Mouse (Mus musculus): ENCODE data around the gene Ftsj1. TPM values are rescaled to one million over a fixed set of nuclear protein-coding genes. Genes with fewer than 3 reads are reported as not detected.

Ftsj1 gene
- polyA plus RNA-seq, 1 experiment from 2014 or later = 47.6 TPM

DNA sequence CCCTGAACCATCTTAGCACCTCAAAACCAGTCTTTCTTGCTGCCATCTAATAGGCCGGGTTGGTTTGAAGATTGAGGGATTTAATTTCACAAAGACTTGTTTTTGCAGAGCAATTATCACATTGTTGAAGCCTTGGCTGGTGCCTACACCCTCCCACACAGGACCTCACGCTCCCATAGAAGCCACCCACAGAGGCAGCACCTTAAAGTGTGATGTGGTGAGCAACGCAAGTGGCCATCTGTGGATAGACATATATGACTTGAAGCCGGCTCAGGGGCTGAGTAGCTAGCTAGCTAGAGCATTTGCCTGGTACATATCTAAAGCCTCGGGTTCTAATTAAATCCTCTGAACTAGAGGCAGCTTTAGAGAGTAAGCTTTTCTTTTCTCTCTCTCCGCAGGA, 34.8 kb downstream of the Ftsj1 start:
- Histone ChIP-seq H3K4me1 (replicated peaks) (no peaks in the 10 kb centered on the region), H3K9ac (replicated peaks) (no peak overlapping the region), H3K9me3 (no peaks in the 10 kb centered on the region), H3K36me3 (no peaks in the 10 kb centered on the region), H3K27me3 (no peaks in the 10 kb centered on the region), H3K4me2 (no peak overlapping the region), H3K4me3 (replicated peaks) (no peak overlapping the region), H3K27ac (no peak overlapping the region)
- no peak for ATAC-seq (ENCODE audit: insufficient number of reproducible peaks, insufficient read depth, low FRiP score, low TSS enrichment, low read depth)
- WGBS = 34% methylated on average over 6 of the region's 6 CpGs

DNA sequence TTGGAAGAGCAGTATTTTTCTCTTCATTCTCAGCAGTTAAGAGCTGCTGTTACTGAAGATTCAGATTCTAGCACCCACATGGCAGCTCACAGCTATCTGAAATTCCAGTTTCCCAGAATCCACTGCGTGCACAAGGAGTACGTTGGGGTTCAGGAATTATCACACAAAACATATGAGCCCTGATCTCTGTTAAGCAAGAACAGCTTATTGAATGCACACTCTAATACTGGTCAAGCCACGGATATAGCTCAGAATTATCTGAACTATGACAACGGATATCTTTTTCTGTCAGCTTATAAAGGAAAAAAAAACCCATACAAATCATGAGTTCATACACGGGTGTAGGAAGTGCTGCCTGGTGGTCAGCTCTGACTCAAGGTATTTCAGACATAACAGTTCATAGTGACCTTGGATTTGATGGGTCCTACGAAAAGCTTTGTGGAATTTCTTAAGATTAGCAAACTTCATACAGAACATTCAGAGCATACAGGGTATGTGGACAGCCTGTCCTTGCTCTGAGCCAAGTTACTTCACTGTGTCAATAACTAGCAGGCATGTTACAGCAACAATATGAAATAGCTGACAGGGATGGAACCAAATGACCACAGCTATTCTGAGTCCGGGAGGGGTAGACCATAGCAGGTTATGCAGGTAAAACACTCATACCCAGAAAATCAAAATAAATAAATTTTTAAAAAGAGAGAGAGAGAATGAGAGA, 40.6 kb downstream of the Ftsj1 start:
- 82% methylated on average over 7 of the region's 7 CpGs for WGBS

DNA sequence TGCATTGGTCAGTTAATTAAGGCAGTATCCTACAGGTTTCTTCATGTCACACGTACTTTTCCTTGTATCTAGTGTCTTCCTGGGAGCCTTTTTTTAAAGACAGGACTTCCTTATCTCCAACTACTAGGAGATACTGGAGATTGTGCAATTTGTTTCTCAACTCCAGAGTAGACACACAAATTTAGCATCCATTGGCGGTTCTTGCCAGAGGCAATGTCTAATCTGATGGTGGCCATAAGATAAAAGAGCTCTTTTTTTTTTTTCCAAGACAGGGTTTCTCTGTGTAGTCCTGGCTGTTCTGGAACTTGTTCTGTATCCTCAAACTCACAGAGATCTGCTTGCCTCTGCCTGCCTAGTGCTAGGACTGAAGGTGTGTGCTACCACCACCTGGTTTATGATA, 42.5 kb downstream of the Ftsj1 start:
- no peaks in the 10 kb centered on the region for H3K36me3 ChIP-seq
- H3K9ac ChIP-seq (replicated peaks) = no peak overlapping the region
- no peaks in the 10 kb centered on the region for H3K9me3 ChIP-seq
- no peak overlapping the region for H3K4me2 ChIP-seq
- no peaks in the 10 kb centered on the region for H3K27me3 ChIP-seq
- ATAC-seq (ENCODE audit: insufficient number of reproducible peaks, insufficient read depth, low FRiP score, low TSS enrichment, low read depth) = no peak
- WGBS = 79% methylated on average over 2 of the region's 2 CpGs
- no peaks in the 10 kb centered on the region for H3K4me1 ChIP-seq (replicated peaks)
- H3K4me3 ChIP-seq (replicated peaks) = no peak overlapping the region
- no peak overlapping the region for H3K27ac ChIP-seq

More for the DNA sequence above, 40.6 kb downstream of the Ftsj1 start:
- Histone ChIP-seq H3K9me3 (no peaks in the 10 kb centered on the region), H3K9ac (replicated peaks) (no peak overlapping the region), H3K27me3 (no peaks in the 10 kb centered on the region), H3K36me3 (no peaks in the 10 kb centered on the region), H3K4me2 (no peak overlapping the region), H3K4me3 (replicated peaks) (no peak overlapping the region), H3K4me1 (replicated peaks) (no peaks in the 10 kb centered on the region), H3K27ac (no peak overlapping the region)
- no peak for ATAC-seq (ENCODE audit: insufficient number of reproducible peaks, insufficient read depth, low FRiP score, low TSS enrichment, low read depth)

DNA sequence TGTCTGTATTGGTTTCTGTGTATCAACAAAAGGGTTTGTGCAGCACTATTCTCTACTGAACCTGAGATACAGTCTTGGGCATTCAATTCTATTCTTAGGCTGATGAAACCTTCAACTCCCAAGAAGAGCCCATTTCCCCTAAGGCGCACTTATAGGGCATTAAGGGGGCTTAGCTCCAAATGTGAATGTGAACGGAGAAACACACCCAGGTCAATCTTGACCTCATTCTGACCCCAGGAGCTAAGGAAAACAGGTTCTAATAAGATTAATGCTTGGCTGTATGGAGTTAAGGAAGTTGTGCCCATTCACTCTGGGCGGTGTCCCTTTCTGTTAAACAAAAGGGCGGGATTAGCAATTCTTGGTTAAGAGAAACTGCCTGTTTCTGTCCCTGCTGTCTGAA, 45.0 kb downstream of the Ftsj1 start:
- Histone ChIP-seq H3K4me2 (no peak overlapping the region), H3K27me3 (no peaks in the 10 kb centered on the region), H3K27ac (no peak overlapping the region), H3K9me3 (no peaks in the 10 kb centered on the region), H3K9ac (replicated peaks) (no peak overlapping the region), H3K36me3 (no peaks in the 10 kb centered on the region), H3K4me1 (replicated peaks) (no peaks in the 10 kb centered on the region), H3K4me3 (replicated peaks) (no peak overlapping the region)
- ATAC-seq (ENCODE audit: insufficient number of reproducible peaks, insufficient read depth, low FRiP score, low TSS enrichment, low read depth) = no peak
- WGBS = 38% methylated on average over 4 of the region's 4 CpGs

DNA sequence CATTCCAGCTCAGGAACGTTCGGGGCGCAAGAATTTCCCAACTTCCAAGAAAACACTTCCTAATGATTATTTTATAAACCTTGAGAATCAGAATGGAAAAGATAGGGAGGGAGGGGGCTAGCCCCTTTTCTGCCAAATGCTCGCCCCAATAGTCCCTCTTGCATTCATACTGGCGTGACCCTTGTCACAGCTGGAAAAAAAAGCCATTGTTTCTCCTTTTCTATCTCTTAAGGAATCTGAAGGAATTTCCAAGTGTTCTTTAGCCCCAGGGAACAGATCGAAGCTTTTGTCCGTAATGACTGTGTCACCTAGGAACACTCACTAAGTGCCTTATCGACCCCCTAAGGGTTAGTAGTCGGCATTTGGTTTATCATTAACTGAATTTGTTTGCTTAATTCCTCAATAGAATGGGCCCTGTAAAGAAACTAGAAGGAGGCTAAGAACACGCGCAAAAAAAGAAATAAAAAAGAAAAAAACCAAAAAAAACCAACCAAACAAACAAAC, 45.5 kb downstream of the Ftsj1 start:
- no peak overlapping the region for H3K27ac ChIP-seq
- peak overlapping the region; percentile 56 for H3K4me2 ChIP-seq
- no peaks in the 10 kb centered on the region for H3K9me3 ChIP-seq
- peak overlapping the region; percentile 52 for H3K4me3 ChIP-seq (replicated peaks)
- no peaks in the 10 kb centered on the region for H3K27me3 ChIP-seq
- no peak overlapping the region for H3K9ac ChIP-seq (replicated peaks)
- ATAC-seq (ENCODE audit: insufficient number of reproducible peaks, insufficient read depth, low FRiP score, low TSS enrichment, low read depth) = no peak
- H3K36me3 ChIP-seq = no peaks in the 10 kb centered on the region
- WGBS = 16% methylated on average over 11 of the region's 11 CpGs
- H3K4me1 ChIP-seq (replicated peaks) = no peaks in the 10 kb centered on the region

DNA sequence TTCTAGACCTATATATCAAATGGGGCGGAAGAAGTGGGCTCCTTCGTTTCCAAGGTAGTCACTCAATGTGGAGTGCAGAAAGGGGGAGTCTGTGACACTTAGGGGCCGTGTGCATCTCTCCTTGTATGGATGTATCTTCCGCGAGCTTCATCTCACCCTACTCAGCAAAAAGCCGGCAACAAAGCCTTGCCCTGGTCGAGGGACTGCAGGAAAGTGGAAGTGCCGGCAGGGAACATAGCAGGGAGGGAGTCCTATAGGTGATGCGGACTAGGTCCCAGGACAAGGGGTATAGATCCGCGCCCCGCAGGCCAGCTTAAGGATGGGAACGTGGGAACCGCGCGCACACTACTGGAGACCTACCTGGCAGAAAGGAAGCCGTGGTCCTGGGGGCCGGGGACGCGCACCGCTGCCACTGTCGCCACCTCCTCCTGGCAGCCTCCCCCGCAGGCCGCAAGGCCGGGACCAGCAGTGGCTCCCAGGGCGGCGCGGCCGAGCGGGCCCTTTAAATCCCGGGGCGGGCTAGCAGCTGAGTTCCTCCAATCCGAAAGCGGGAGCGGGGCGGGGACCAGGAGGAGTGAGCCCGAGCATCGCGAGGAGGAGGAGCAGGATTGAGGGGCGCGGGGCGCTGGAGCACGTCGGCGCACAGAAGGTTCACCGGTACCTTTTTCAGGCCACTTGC, 46.1 kb downstream of the Ftsj1 start, which contains the start of gene Porcn:
Porcn (minus strand) TSS at position 511 of the 679 bp plus-strand sequence.
- no peaks in the 10 kb centered on the region for H3K9me3 ChIP-seq
- peak within 1 kb of the TSS; percentile 56 for H3K4me2 ChIP-seq
- peak; percentile 89; the same call in 1 of the 2 replicates for ATAC-seq (ENCODE audit: insufficient number of reproducible peaks, insufficient read depth, low FRiP score, low TSS enrichment, low read depth)
- 8% methylated on average over 46 of the region's 46 CpGs for WGBS
- H3K4me3 ChIP-seq (replicated peaks) = peak within 1 kb of the TSS; percentile 52
- peak within 1 kb of the TSS; percentile 63 for H3K9ac ChIP-seq (replicated peaks)
- H3K27ac ChIP-seq = no peak within 1 kb of the TSS
- no peaks in the 10 kb centered on the region for H3K36me3 ChIP-seq
- H3K27me3 ChIP-seq = no peaks in the 10 kb centered on the region
- no peaks in the 10 kb centered on the region for H3K4me1 ChIP-seq (replicated peaks)

DNA sequence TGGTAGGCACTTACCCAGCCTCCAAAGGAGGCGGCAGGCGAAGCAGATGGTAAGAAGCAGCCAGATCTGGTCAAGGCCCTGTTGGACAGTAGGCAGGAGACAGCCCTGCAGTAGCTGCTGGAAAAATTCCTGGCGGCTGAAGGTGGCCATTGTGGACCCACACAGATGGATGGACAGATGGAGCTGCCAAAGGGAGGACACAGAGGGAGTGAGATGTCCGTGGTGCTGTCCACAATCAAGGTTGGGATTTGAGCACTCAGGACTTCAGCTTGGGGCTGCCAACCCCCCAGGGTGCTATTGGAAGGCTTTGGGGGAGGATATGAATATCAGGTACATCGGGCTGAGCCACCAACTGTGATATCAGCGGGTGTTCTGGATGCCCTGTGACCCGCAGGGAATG, 46.7 kb downstream of the Ftsj1 start:
- Histone ChIP-seq H3K4me3 (replicated peaks) (peak overlapping the region; percentile 52), H3K9ac (replicated peaks) (peak overlapping the region; percentile 27; the same call in 1 of the 2 replicates), H3K4me2 (peak overlapping the region; percentile 56), H3K9me3 (no peaks in the 10 kb centered on the region), H3K27ac (no peak overlapping the region), H3K27me3 (no peaks in the 10 kb centered on the region), H3K36me3 (no peaks in the 10 kb centered on the region), H3K4me1 (replicated peaks) (no peaks in the 10 kb centered on the region)
- WGBS = 39% methylated on average over 7 of the region's 7 CpGs
- ATAC-seq (ENCODE audit: insufficient number of reproducible peaks, insufficient read depth, low FRiP score, low TSS enrichment, low read depth) = no peak

DNA sequence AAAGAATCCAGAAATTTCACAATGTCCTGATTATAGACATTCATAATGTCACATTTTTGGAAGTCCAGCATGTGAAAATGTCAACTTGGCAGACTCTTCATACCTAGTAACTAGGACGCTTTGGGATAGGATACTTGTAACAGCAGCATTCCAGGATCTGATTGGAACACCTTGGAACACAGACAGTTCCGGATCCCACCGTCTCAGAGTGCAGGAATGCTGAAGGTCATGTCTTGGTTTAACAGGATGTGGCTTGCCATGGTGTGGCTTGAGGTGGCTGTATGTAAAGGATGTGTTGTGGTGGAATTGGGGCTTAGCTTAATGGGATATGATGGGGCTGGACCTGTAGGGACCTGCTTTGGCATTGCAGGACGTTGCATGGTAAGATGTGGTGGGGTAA, 47.1 kb downstream of the Ftsj1 start:
- no peaks in the 10 kb centered on the region for H3K4me1 ChIP-seq (replicated peaks)
- no peak overlapping the region for H3K4me3 ChIP-seq (replicated peaks)
- 0 out of 2 replicates have a peak, but pooled peaks cover 4% of the 10 kb centered on the region for H3K36me3 ChIP-seq
- WGBS = 79% methylated on average over 4 of the region's 4 CpGs
- no peak for ATAC-seq (ENCODE audit: insufficient number of reproducible peaks, insufficient read depth, low FRiP score, low TSS enrichment, low read depth)
- no peaks in the 10 kb centered on the region for H3K9me3 ChIP-seq
- no peak overlapping the region for H3K9ac ChIP-seq (replicated peaks)
- H3K27me3 ChIP-seq = no peaks in the 10 kb centered on the region
- no peak overlapping the region for H3K4me2 ChIP-seq
- no peak overlapping the region for H3K27ac ChIP-seq

DNA sequence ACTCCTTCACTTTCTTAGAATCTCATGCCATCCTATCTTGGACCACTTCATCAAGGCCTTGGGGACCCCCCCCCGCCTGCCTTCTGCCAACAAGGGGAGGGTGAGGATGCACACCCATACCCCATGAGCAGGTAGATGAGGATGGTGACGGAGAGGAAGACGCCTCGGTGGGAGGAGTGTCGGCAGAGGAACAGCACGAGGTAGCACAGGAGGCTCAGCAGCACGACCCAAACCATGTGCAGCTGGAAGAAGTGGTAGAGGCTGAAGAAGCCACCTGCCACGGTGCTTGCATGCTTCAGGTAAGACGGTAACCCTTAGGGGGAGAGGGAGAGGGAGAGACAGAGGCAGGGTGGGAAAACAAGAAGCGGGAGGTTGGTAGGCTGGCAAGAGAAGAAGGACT, 48.1 kb downstream of the Ftsj1 start:
- Histone ChIP-seq H3K4me2 (no peak overlapping the region), H3K27me3 (no peaks in the 10 kb centered on the region), H3K4me3 (replicated peaks) (no peak overlapping the region), H3K4me1 (replicated peaks) (no peaks in the 10 kb centered on the region), H3K36me3 (peaks cover 7% of the 10 kb centered on the region; the same call in 1 of the 2 replicates), H3K9me3 (no peaks in the 10 kb centered on the region), H3K9ac (replicated peaks) (no peak overlapping the region), H3K27ac (no peak overlapping the region)
- WGBS = 82% methylated on average over 10 of the region's 10 CpGs
- no peak for ATAC-seq (ENCODE audit: insufficient number of reproducible peaks, insufficient read depth, low FRiP score, low TSS enrichment, low read depth)

DNA sequence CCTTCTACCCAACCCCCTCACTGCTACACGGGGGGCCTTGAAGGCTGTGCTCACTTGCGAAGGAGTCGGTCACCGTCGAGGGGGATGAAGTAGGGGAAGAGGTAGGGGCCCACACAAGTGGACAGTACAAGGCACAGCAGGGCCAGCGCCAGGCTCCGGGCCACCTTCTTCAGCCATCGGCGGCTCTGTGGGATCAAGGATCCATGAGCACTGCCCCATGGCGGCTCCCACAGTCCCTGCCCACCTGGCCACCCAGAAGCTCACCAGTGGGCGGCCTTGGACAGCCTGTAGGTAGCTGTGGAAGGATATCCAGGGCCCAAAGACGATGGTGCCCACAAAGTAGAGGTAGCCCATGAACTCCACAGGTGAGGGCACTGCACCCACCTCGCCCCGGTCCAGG, 49.1 kb downstream of the Ftsj1 start:
- Histone ChIP-seq H3K4me2 (no peak overlapping the region), H3K4me1 (replicated peaks) (no peaks in the 10 kb centered on the region), H3K9ac (replicated peaks) (no peak overlapping the region), H3K27ac (no peak overlapping the region), H3K9me3 (no peaks in the 10 kb centered on the region), H3K36me3 (peaks cover 11% of the 10 kb centered on the region; the same call in 1 of the 2 replicates), H3K4me3 (replicated peaks) (no peak overlapping the region), H3K27me3 (no peaks in the 10 kb centered on the region)
- WGBS = 89% methylated on average over 14 of the region's 14 CpGs
- no peak for ATAC-seq (ENCODE audit: insufficient number of reproducible peaks, insufficient read depth, low FRiP score, low TSS enrichment, low read depth)

DNA sequence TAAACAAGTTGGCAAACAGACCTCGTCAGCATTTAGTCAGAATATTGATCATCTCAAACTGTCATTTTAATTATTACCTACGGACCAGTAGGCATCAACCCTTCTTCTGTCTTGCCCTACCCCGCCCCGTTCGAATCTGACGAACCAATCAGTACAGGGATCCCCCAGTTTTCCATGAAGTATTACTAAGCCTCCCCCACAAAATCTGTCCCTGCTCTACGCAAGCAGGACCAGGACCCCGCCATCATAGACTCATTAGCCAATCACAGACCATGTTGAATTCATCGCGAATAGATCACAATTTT, 58.8 kb downstream of the Ftsj1 start, which contains the start of gene Ebp:
Ebp (minus strand) TSS at position 94 of the 305 bp plus-strand sequence.
- peak within 1 kb of the TSS; percentile 73 for H3K27ac ChIP-seq
- 30% methylated on average over 10 of the region's 10 CpGs for WGBS
- peak; percentile 26; the same call in 1 of the 2 replicates for ATAC-seq (ENCODE audit: insufficient number of reproducible peaks, insufficient read depth, low FRiP score, low TSS enrichment, low read depth)

More for the DNA sequence above, 58.8 kb downstream of the Ftsj1 start, which contains the start of gene Ebp:
- H3K36me3 ChIP-seq = no peaks in the 10 kb centered on the region
- no peaks in the 10 kb centered on the region for H3K4me1 ChIP-seq (replicated peaks)
- H3K27me3 ChIP-seq = no peaks in the 10 kb centered on the region
- H3K9me3 ChIP-seq = 0 out of 2 replicates have a peak, but pooled peaks cover 4% of the 10 kb centered on the region
- H3K4me2 ChIP-seq = peak within 1 kb of the TSS; percentile 58
- peak within 1 kb of the TSS; percentile 51 for H3K9ac ChIP-seq (replicated peaks)
- H3K4me3 ChIP-seq (replicated peaks) = peak within 1 kb of the TSS; percentile 49

Data from limb, embryonic 12.5 days (tissue).